In the genomic region with DNA sequence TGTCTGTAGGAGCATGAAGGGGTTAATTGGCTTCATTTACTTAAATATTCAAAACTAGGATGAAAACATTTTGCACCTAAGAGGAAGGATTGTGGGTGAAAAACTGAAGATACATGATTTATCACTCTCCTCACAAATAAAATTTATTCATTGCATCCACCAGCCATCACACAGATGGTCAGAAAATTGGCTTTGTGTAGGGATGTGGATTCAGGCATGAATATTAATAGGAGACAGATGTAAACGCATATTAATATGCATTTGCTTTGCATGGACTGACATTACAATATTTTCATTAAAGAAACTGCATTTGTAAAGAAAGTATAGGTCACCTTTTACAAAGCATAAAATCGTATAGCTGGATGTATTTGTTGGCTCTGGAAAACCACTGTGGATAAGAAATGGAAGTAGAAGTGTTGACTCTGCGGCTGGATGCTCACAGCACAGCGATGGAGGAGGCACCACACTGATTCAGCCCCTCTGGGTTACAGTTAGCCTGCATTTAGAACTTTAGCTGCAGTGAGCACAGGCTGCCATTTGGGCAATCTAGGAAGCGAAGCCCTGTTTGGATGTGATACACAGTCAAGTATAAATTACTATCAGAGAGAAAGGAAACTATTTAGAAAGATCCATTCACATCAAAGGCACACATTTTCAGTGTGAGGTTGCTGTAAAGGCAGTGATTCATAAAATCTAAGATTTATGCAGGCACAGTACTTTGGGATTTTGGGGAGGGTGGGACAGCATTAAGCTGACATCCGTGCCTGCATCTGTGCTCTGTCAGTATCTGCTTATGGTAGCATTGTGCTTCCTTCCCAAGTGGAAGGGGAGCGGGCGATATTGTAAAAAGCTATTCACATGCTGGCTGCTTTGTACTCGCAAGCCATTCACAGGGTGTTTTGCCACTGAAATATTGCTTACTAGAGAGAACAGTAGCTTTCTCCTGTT, we compare ENCODE assay signal across 15 mouse cellular contexts.
DNase-seq lines count a peak whose midpoint lies in the region; ATAC-seq and TF ChIP-seq lines count a peak whose summit lies in the region.
"Had no signal": no experiment of that assay in that cellular context is flagged by ENCODE, and none has a peak within 500 bp of the region (broad histone marks: within the 10 kb centered on the region; RNA-seq: fewer than 3 reads in every experiment).

No protein-coding gene starts in this region.

- no peak for TF ChIP-seq CTCF in embryonic fibroblast, embryonic 13.5 days (IDR thresholded peaks at IDR 0.05; ENCODE audit: borderline replicate concordance, insufficient read depth, low read length)

- H3K9ac ChIP-seq in hindbrain, embryonic 13.5 days, result peak overlapping the region; percentile 43
- H3K9ac ChIP-seq in midbrain, embryonic 14.5 days (replicated peaks; ENCODE audit: low read length), result 0 out of 2 replicates have a peak overlapping the region, but pooled peaks have one; percentile 34
- no peak overlapping the region for H3K9ac ChIP-seq in kidney, embryonic 15.5 days
- H3K9ac ChIP-seq: stomach, embryonic 15.5 days had no signal

- H3K4me1 ChIP-seq in embryonic fibroblast, embryonic 13.5 days (ENCODE audit: control insufficient read depth, insufficient read depth, low read length), result peaks cover 10% of the 10 kb centered on the region
- peaks cover 17% of the 10 kb centered on the region for H3K4me1 ChIP-seq in hindbrain, embryonic 13.5 days (replicated peaks)
- peaks cover 19% of the 10 kb centered on the region for H3K4me1 ChIP-seq in midbrain, embryonic 14.5 days (ENCODE audit: control insufficient read depth, insufficient read depth, low read length)
- no peaks in the 10 kb centered on the region for H3K4me1 ChIP-seq in kidney, embryonic 15.5 days
- H3K4me1 ChIP-seq: stomach, embryonic 15.5 days had no signal

- intact Hi-C loops in gastrocnemius, postnatal 14 days (cut with DNase I; ENCODE audit: low total_unique reads), result no loop called here

- peak overlapping the region; percentile 35 for H3K4me2 ChIP-seq in hindbrain, embryonic 13.5 days
- H3K4me2 ChIP-seq in midbrain, embryonic 14.5 days (ENCODE audit: low read length), result peak overlapping the region; percentile 33
- H3K4me2 ChIP-seq in kidney, embryonic 15.5 days, result no peak overlapping the region
- H3K4me2 ChIP-seq: liver, embryonic 11.5 days; stomach, embryonic 15.5 days had no signal

- no peak overlapping the region for H3K4me3 ChIP-seq in embryonic fibroblast, embryonic 13.5 days (ENCODE audit: insufficient read depth, low read length)
- no peak overlapping the region for H3K4me3 ChIP-seq in hindbrain, embryonic 13.5 days
- H3K4me3 ChIP-seq in midbrain, embryonic 14.5 days (replicated peaks; ENCODE audit: low read depth, low read length), result no peak overlapping the region
- no peak overlapping the region for H3K4me3 ChIP-seq in kidney, embryonic 15.5 days (replicated peaks)
- H3K4me3 ChIP-seq: stomach, embryonic 15.5 days had no signal

- H3K27ac ChIP-seq in embryonic fibroblast, embryonic 13.5 days (ENCODE audit: insufficient read depth, low read length), result peak overlapping the region; percentile 8; the same call in 1 of the 2 replicates
- peak overlapping the region; percentile 88 for H3K27ac ChIP-seq in hindbrain, embryonic 13.5 days
- H3K27ac ChIP-seq in midbrain, embryonic 14.5 days (replicated peaks; ENCODE audit: low read depth, low read length), result peak overlapping the region; percentile 83
- H3K27ac ChIP-seq in kidney, embryonic 15.5 days, result no peak overlapping the region
- H3K27ac ChIP-seq: stomach, embryonic 15.5 days had no signal

- no peaks in the 10 kb centered on the region for H3K36me3 ChIP-seq in hindbrain, embryonic 13.5 days
- no peaks in the 10 kb centered on the region for H3K36me3 ChIP-seq in midbrain, embryonic 14.5 days (ENCODE audit: control insufficient read depth, insufficient read depth, low read length)
- no peaks in the 10 kb centered on the region for H3K36me3 ChIP-seq in kidney, embryonic 15.5 days
- H3K36me3 ChIP-seq: stomach, embryonic 15.5 days had no signal

- ATAC-seq in hindbrain, embryonic 13.5 days (ENCODE audit: low FRiP score), result peak; percentile 85
- ATAC-seq in midbrain, embryonic 14.5 days (ENCODE audit: low FRiP score, low TSS enrichment), result peak; percentile 63; the same call in 1 of the 2 replicates
- no peak for ATAC-seq in kidney, embryonic 15.5 days (replicated peaks; ENCODE audit: low FRiP score)
- ATAC-seq: activated CD4-positive, CD25-positive, alpha-beta regulatory T cell, adult 4 months; lung, postnatal 0 days had no signal

- H3K27me3 ChIP-seq in hindbrain, embryonic 13.5 days, result no peaks in the 10 kb centered on the region
- H3K27me3 ChIP-seq in midbrain, embryonic 14.5 days (ENCODE audit: control insufficient read depth, insufficient read depth, low read length), result no peaks in the 10 kb centered on the region
- H3K27me3 ChIP-seq in kidney, embryonic 15.5 days, result no peaks in the 10 kb centered on the region
- H3K27me3 ChIP-seq: stomach, embryonic 15.5 days had no signal

- no peaks in the 10 kb centered on the region for H3K9me3 ChIP-seq in hindbrain, embryonic 13.5 days
- no peaks in the 10 kb centered on the region for H3K9me3 ChIP-seq in midbrain, embryonic 14.5 days (ENCODE audit: control insufficient read depth, low read length)
- H3K9me3 ChIP-seq in kidney, embryonic 15.5 days (replicated peaks), result no peaks in the 10 kb centered on the region
- H3K9me3 ChIP-seq: stomach, embryonic 15.5 days had no signal

- DNase-seq in layer of hippocampus, adult 18-20 months (ENCODE audit: low spot score in 2 of 2), result peak; percentile 11 to 31
- DNase-seq in layer of hippocampus, adult 11-12 months (ENCODE audit: low spot score), result no peak
- DNase-seq in midbrain, embryonic 14.5 days, result peak; percentile 66
- DNase-seq in gastrocnemius, postnatal 14 days, result no peak
- DNase-seq in B cell, adult 2 months, result no peak
- DNase-seq: kidney, adult 8-10 months; right cerebral cortex, postnatal 25 days; thymus, postnatal 25 days had no signal

- 34% methylated on average over 9 of the region's 9 CpGs for WGBS in hindbrain, embryonic 13.5 days
- WGBS in midbrain, embryonic 14.5 days, result 35% methylated on average over 9 of the region's 9 CpGs
- WGBS in kidney, embryonic 15.5 days, result 73% methylated on average over 9 of the region's 9 CpGs

- TF ChIP-seq POLR2A in embryonic fibroblast, embryonic 13.5 days (IDR thresholded peaks at IDR 0.05; ENCODE audit: low read depth, low read length), result no peak

Comparison
In these comparisons a context has a peak if more than half of its experiments do, and no peak if none do; other contexts are left out.
1. DNase-seq: peak in layer of hippocampus, adult 18-20 months (2 of 2) and midbrain, embryonic 14.5 days (single experiment); none in layer of hippocampus, adult 11-12 months (single experiment), gastrocnemius, postnatal 14 days (single experiment) and B cell, adult 2 months (0 of 2).